Mouse (Mus musculus) ES-E14 (cell line): ENCODE measurements at regions not wholly inside any gene's neighbourhood (a gene's known extent, or its start where the extent isn't known, plus 50 kb on each side); places are given as distances from the start of the nearest gene placed in this dataset.

Source experiments
- DNase-seq: peaks from one replicate; pipeline ENCODE4 v3.0.0-alpha.2; 2013; ENCODE audit warnings: low read depth, low spot score
- H3K27ac ChIP-seq: 2 replicates; pipeline ENCODE4 v1.5.1; 2012; ENCODE audit warnings: low read depth, mild to moderate bottlenecking, low read length, moderate library complexity, mixed read lengths; ENCODE audit not compliant: poor library complexity, insufficient read depth, severe bottlenecking
- H3K36me3 ChIP-seq: 2 replicates; pipeline ENCODE4 v1.6.1; 2012; ENCODE audit warnings: mild to moderate bottlenecking, low read length, moderate library complexity, mixed read lengths; ENCODE audit not compliant: control insufficient read depth, poor library complexity, insufficient read depth, severe bottlenecking
- H3K4me1 ChIP-seq, 2 experiments: fragments of 150-350 bp in 1 of 2; sonication (generic) in 1 of 2; 2 replicates each; pipeline ENCODE4 v1.6.1; 2012; ENCODE audit warnings: low read length in 2 of 2, mild to moderate bottlenecking in 1 of 2, mixed read lengths in 1 of 2; ENCODE audit not compliant: control insufficient read depth in 2 of 2, insufficient read depth in 2 of 2, poor library complexity in 1 of 2
- H3K4me3 ChIP-seq, 2 experiments: fragments of 150-350 bp in 1 of 2; sonication (generic) in 1 of 2; 2 replicates each; pipeline ENCODE4 v1.5.1; 2012; ENCODE audit warnings: low read length in 2 of 2, low read depth in 1 of 2, mild to moderate bottlenecking in 1 of 2, mixed read lengths in 1 of 2; ENCODE audit not compliant: insufficient read depth in 1 of 2, poor library complexity in 1 of 2, severe bottlenecking in 1 of 2
- H3K9ac ChIP-seq: 2 replicates; pipeline ENCODE4 v1.6.1; 2012; ENCODE audit warnings: low read depth, mild to moderate bottlenecking, low read length, mixed read lengths; ENCODE audit not compliant: poor library complexity, insufficient read depth, severe bottlenecking
- H3K9me3 ChIP-seq: fragments of 150-350 bp; sonication (generic); 2 replicates; pipeline ENCODE4 v1.6.1; 2012; ENCODE audit warnings: low read depth, mild to moderate bottlenecking, low read length; ENCODE audit not compliant: control insufficient read depth, insufficient read depth
- CHD2 ChIP-seq: IDR thresholded peaks from 2 replicates; pipeline ENCODE4 v1.6.1; 2014; ENCODE audit warnings: mild to moderate bottlenecking, low read depth, low read length, inconsistent platforms
- HCFC1 ChIP-seq: IDR thresholded peaks from 2 replicates; pipeline ENCODE4 v1.6.1; 2012; ENCODE audit warnings: low read length, inconsistent platforms, borderline replicate concordance; ENCODE audit not compliant: insufficient read depth
- MAFK ChIP-seq: IDR thresholded peaks from 2 replicates; pipeline ENCODE4 v1.6.1; 2014; ENCODE audit warnings: mild to moderate bottlenecking, low read depth, low read length, inconsistent platforms; ENCODE audit not compliant: insufficient read depth
- ZC3H11A ChIP-seq: IDR thresholded peaks from 2 replicates; pipeline ENCODE4 v1.6.1; 2012; ENCODE audit warnings: low read depth, mild to moderate bottlenecking, inconsistent platforms, low read length, borderline replicate concordance
- ZNF384 ChIP-seq: IDR thresholded peaks from 2 replicates; pipeline ENCODE4 v1.6.1; 2012; ENCODE audit warnings: low read depth, low read length, inconsistent platforms
- in situ Hi-C, 2 experiments: fragments of 600-800 bp; cut with MboI; formaldehyde crosslinking; loops; one replicate each; pipeline ENCODE4 v1.15.1; 2025; ENCODE audit warnings: low sequenced_read_pairs in 2 of 2, inconsistent platforms in 1 of 2; ENCODE audit not compliant: unreplicated experiment in 2 of 2

- H3K9ac ChIP-seq, result no peak overlapping the region
- no peak for DNase-seq
- no peak overlapping the region for H3K27ac ChIP-seq
- in situ Hi-C loops, result no loop called here
- H3K4me1 ChIP-seq, result no peaks in the 10 kb centered on the region
- H3K9me3 ChIP-seq, result no peaks in the 10 kb centered on the region
- TF ChIP-seq HCFC1, result no peak
- no peak for TF ChIP-seq ZNF384
- TF ChIP-seq ZC3H11A, result no peak
- TF ChIP-seq MAFK, result no peak
- no peak for TF ChIP-seq CHD2
- H3K36me3 ChIP-seq, result no peaks in the 10 kb centered on the region
- H3K4me3 ChIP-seq, result no peak overlapping the region
These were observed 58.6 kb upstream of the Cplx2 start for GRCm38 (mm10) chr13:54312405-54313185.

GRCm38 (mm10) chr13:54315333-54315732 is 55.8 kb upstream of the Cplx2 start:
- Histone ChIP-seq H3K9ac (no peak overlapping the region), H3K36me3 (no peaks in the 10 kb centered on the region), H3K27ac (no peak overlapping the region), H3K4me1 (no peaks in the 10 kb centered on the region), H3K4me3 (no peak overlapping the region), H3K9me3 (no peaks in the 10 kb centered on the region)
- in situ Hi-C loops, result no loop called here
- TF ChIP-seq ZNF384 (no peak), HCFC1 (no peak), ZC3H11A (no peak), MAFK (no peak), CHD2 (no peak)
- DNase-seq, result no peak

- no peak overlapping the region for H3K27ac ChIP-seq
- no peaks in the 10 kb centered on the region for H3K9me3 ChIP-seq
- DNase-seq, result no peak
- in situ Hi-C loops, result no loop called here
- TF ChIP-seq MAFK (no peak), ZNF384 (no peak), ZC3H11A (no peak), CHD2 (no peak), HCFC1 (no peak)
- H3K4me1 ChIP-seq, result peaks cover 0 to 7% of the 10 kb centered on the region in 2 experiments; a peak in 1 of 4 replicates
- H3K36me3 ChIP-seq, result no peaks in the 10 kb centered on the region
- no peak overlapping the region for H3K9ac ChIP-seq
- no peak overlapping the region for H3K4me3 ChIP-seq
These were observed 54.2 kb upstream of the Cplx2 start for GRCm38 (mm10) chr13:54316907-54317306.

GRCm38 (mm10) chr13:54318161-54318560 is 53.0 kb upstream of the Cplx2 start:
- in situ Hi-C loops, result no loop called here
- Histone ChIP-seq H3K36me3 (no peaks in the 10 kb centered on the region), H3K4me3 (no peak overlapping the region), H3K4me1 (peaks cover 0 to 15% of the 10 kb centered on the region in 2 experiments; a peak in 1 of 4 replicates), H3K9me3 (no peaks in the 10 kb centered on the region), H3K27ac (no peak overlapping the region), H3K9ac (no peak overlapping the region)
- no peak for DNase-seq
- TF ChIP-seq HCFC1 (no peak), ZNF384 (no peak), MAFK (no peak), CHD2 (no peak), ZC3H11A (no peak)
